Mouse (Mus musculus): Measurements from ENCODE around the gene Usp5. TPM values are rescaled to one million over a fixed set of nuclear protein-coding genes. Genes with fewer than 3 reads are reported as not detected.

Usp5 gene
- total and polyA plus RNA-seq, 2 experiments, result 49.3 to 55.9 TPM

GRCm38 (mm10) chr6:124828101-124828592, 1.1 kb downstream of the Usp5 start:
- WGBS, result 18% methylated on average over 10 of the region's 10 CpGs
- peak overlapping the region; percentile 15; the same call in 1 of the 2 replicates for H3K27ac ChIP-seq (replicated peaks; ENCODE audit: insufficient read depth, low read depth, low read length)
- peaks cover 13% of the 10 kb centered on the region for H3K36me3 ChIP-seq (ENCODE audit: control insufficient read depth, insufficient read depth, low read length)
- TF ChIP-seq CTCF (IDR thresholded peaks at IDR 0.05; ENCODE audit: low read depth, low read length), result no peak
- no peak for TF ChIP-seq POLR2A (IDR thresholded peaks at IDR 0.05; ENCODE audit: extremely low read depth, insufficient read depth, low read length)
- peak overlapping the region; percentile 29; the same call in 1 of the 2 replicates for H3K9ac ChIP-seq (ENCODE audit: low read depth, low read length)
- DNase-seq (ENCODE audit: extremely low read depth, low read depth, low spot score), result peak; percentile 75
- peaks cover 7% of the 10 kb centered on the region; the same call in 1 of the 2 replicates for H3K4me1 ChIP-seq (ENCODE audit: control insufficient read depth, insufficient read depth, low read length)
- H3K4me3 ChIP-seq (ENCODE audit: insufficient read depth, low read depth, low read length), result peak overlapping the region; percentile 39
- H3K27me3 ChIP-seq (ENCODE audit: control insufficient read depth, insufficient read depth, low read length), result no peaks in the 10 kb centered on the region
- no peaks in the 10 kb centered on the region for H3K79me2 ChIP-seq (ENCODE audit: control insufficient read depth, insufficient read depth, low read length)

- peaks cover 41% of the 10 kb centered on the region for H3K36me3 ChIP-seq (ENCODE audit: control insufficient read depth, insufficient read depth, low read length)
- no peak overlapping the region for H3K9ac ChIP-seq (ENCODE audit: low read depth, low read length)
- H3K27me3 ChIP-seq (ENCODE audit: control insufficient read depth, insufficient read depth, low read length), result no peaks in the 10 kb centered on the region
- no peak for DNase-seq (ENCODE audit: extremely low read depth, low read depth, low spot score)
- no peaks in the 10 kb centered on the region for H3K79me2 ChIP-seq (ENCODE audit: control insufficient read depth, insufficient read depth, low read length)
- H3K27ac ChIP-seq (replicated peaks; ENCODE audit: insufficient read depth, low read depth, low read length), result no peak overlapping the region
- no peak overlapping the region for H3K4me3 ChIP-seq (ENCODE audit: insufficient read depth, low read depth, low read length)
- TF ChIP-seq CTCF (IDR thresholded peaks at IDR 0.05; ENCODE audit: low read depth, low read length) (no peak), POLR2A (IDR thresholded peaks at IDR 0.05; ENCODE audit: extremely low read depth, insufficient read depth, low read length) (no peak)
- 98% methylated on average over 4 of the region's 4 CpGs for WGBS
- H3K4me1 ChIP-seq (ENCODE audit: control insufficient read depth, insufficient read depth, low read length), result no peaks in the 10 kb centered on the region
Measured at GRCm38 (mm10) chr6:124822049-124822448, 7.2 kb downstream of the Usp5 start.

GRCm38 (mm10) chr6:124820891-124821290, 8.4 kb downstream of the Usp5 start:
- Histone ChIP-seq H3K9ac (ENCODE audit: low read depth, low read length) (no peak overlapping the region), H3K27ac (replicated peaks; ENCODE audit: insufficient read depth, low read depth, low read length) (no peak overlapping the region), H3K79me2 (ENCODE audit: control insufficient read depth, insufficient read depth, low read length) (no peaks in the 10 kb centered on the region), H3K4me3 (ENCODE audit: insufficient read depth, low read depth, low read length) (no peak overlapping the region), H3K27me3 (ENCODE audit: control insufficient read depth, insufficient read depth, low read length) (no peaks in the 10 kb centered on the region), H3K4me1 (ENCODE audit: control insufficient read depth, insufficient read depth, low read length) (no peaks in the 10 kb centered on the region), H3K36me3 (ENCODE audit: control insufficient read depth, insufficient read depth, low read length) (peaks cover 41% of the 10 kb centered on the region)
- TF ChIP-seq CTCF (IDR thresholded peaks at IDR 0.05; ENCODE audit: low read depth, low read length) (no peak), POLR2A (IDR thresholded peaks at IDR 0.05; ENCODE audit: extremely low read depth, insufficient read depth, low read length) (no peak)
- DNase-seq (ENCODE audit: extremely low read depth, low read depth, low spot score), result no peak
- WGBS, result 88% methylated on average over 5 of the region's 5 CpGs

- Histone ChIP-seq H3K27me3 (ENCODE audit: control insufficient read depth, insufficient read depth, low read length) (no peaks in the 10 kb centered on the region), H3K9ac (ENCODE audit: low read depth, low read length) (no peak overlapping the region), H3K79me2 (ENCODE audit: control insufficient read depth, insufficient read depth, low read length) (no peaks in the 10 kb centered on the region), H3K4me1 (ENCODE audit: control insufficient read depth, insufficient read depth, low read length) (0 out of 2 replicates have a peak, but pooled peaks cover 4% of the 10 kb centered on the region), H3K36me3 (ENCODE audit: control insufficient read depth, insufficient read depth, low read length) (peaks cover 27% of the 10 kb centered on the region), H3K27ac (replicated peaks; ENCODE audit: insufficient read depth, low read depth, low read length) (no peak overlapping the region), H3K4me3 (ENCODE audit: insufficient read depth, low read depth, low read length) (no peak overlapping the region)
- WGBS, result 87% methylated on average over 8 of the region's 8 CpGs
- DNase-seq (ENCODE audit: extremely low read depth, low read depth, low spot score), result no peak
- TF ChIP-seq CTCF (IDR thresholded peaks at IDR 0.05; ENCODE audit: low read depth, low read length), result no peak
- TF ChIP-seq POLR2A (IDR thresholded peaks at IDR 0.05; ENCODE audit: extremely low read depth, insufficient read depth, low read length), result no peak
Measured at GRCm38 (mm10) chr6:124817971-124818370, 11.3 kb downstream of the Usp5 start.

- TF ChIP-seq CTCF (IDR thresholded peaks at IDR 0.05; ENCODE audit: low read depth, low read length) (no peak), POLR2A (IDR thresholded peaks at IDR 0.05; ENCODE audit: extremely low read depth, insufficient read depth, low read length) (no peak)
- Histone ChIP-seq H3K4me3 (ENCODE audit: insufficient read depth, low read depth, low read length) (no peak overlapping the region), H3K4me1 (ENCODE audit: control insufficient read depth, insufficient read depth, low read length) (peaks cover 4% of the 10 kb centered on the region; the same call in 1 of the 2 replicates), H3K27ac (replicated peaks; ENCODE audit: insufficient read depth, low read depth, low read length) (no peak overlapping the region), H3K9ac (ENCODE audit: low read depth, low read length) (no peak overlapping the region), H3K79me2 (ENCODE audit: control insufficient read depth, insufficient read depth, low read length) (no peaks in the 10 kb centered on the region), H3K27me3 (ENCODE audit: control insufficient read depth, insufficient read depth, low read length) (no peaks in the 10 kb centered on the region), H3K36me3 (ENCODE audit: control insufficient read depth, insufficient read depth, low read length) (peaks cover 24% of the 10 kb centered on the region)
- 98% methylated on average over 8 of the region's 8 CpGs for whole genome bisulfite sequencing
- no peak for DNase-seq (ENCODE audit: extremely low read depth, low read depth, low spot score)
Measured at GRCm38 (mm10) chr6:124817563-124817962, 11.7 kb downstream of the Usp5 start.

GRCm38 (mm10) chr6:124817125-124817524, 12.2 kb downstream of the Usp5 start:
- Histone ChIP-seq H3K36me3 (ENCODE audit: control insufficient read depth, insufficient read depth, low read length) (peaks cover 22% of the 10 kb centered on the region), H3K4me1 (ENCODE audit: control insufficient read depth, insufficient read depth, low read length) (peaks cover 6% of the 10 kb centered on the region; the same call in 1 of the 2 replicates), H3K79me2 (ENCODE audit: control insufficient read depth, insufficient read depth, low read length) (no peaks in the 10 kb centered on the region), H3K4me3 (ENCODE audit: insufficient read depth, low read depth, low read length) (no peak overlapping the region), H3K27ac (replicated peaks; ENCODE audit: insufficient read depth, low read depth, low read length) (no peak overlapping the region), H3K9ac (ENCODE audit: low read depth, low read length) (no peak overlapping the region), H3K27me3 (ENCODE audit: control insufficient read depth, insufficient read depth, low read length) (no peaks in the 10 kb centered on the region)
- no peak for DNase-seq (ENCODE audit: extremely low read depth, low read depth, low spot score)
- 97% methylated on average over 11 of the region's 11 CpGs for WGBS
- TF ChIP-seq CTCF (IDR thresholded peaks at IDR 0.05; ENCODE audit: low read depth, low read length) (no peak), POLR2A (IDR thresholded peaks at IDR 0.05; ENCODE audit: extremely low read depth, insufficient read depth, low read length) (no peak)
